Mouse (Mus musculus) ES-Bruce4 (cell line): ENCODE data around the gene Clip1.

Experiments used
- CTCF ChIP-seq: IDR thresholded peaks from one replicate; pipeline ENCODE4 v1.8.1; 2011; ENCODE audit warnings: low read depth, low read length
- POLR2A ChIP-seq: IDR thresholded peaks from one replicate; pipeline ENCODE4 v1.8.1; 2011; ENCODE audit warnings: low read length; ENCODE audit not compliant: insufficient read depth

GRCm38 (mm10) chr5:123641259-123641900 lies 43.0 kb downstream of the Clip1 start:
- TF ChIP-seq CTCF (no peak), POLR2A (no peak)
